Mouse (Mus musculus) spleen, postnatal 4 days (tissue): ENCODE measurements around the gene Lmntd2.
A peak's percentile ranks its signal among the peaks of the same experiment; 100 is the strongest.
"Not testable (repeated sequence)": the region's sequence is repeated elsewhere in the genome, so short reads cannot be mapped to it uniquely, and the experiment has no call there.

Experiments
- DNase-seq, 2 experiments: peaks; one replicate each; pipeline ENCODE4 v3.0.0; 2022; ENCODE audit warnings: low spot score in 2 of 2

Lmntd2 gene

GRCm38 (mm10) chr7:141213605-141214235 lies at the start of gene Lmntd2:
TSS of gene Lmntd2 (minus strand) at chr7:141214080.
- DNase-seq, result peak in 1 of 2 experiments; percentile 66

GRCm38 (mm10) chr7:141263640-141264039 lies 49.8 kb upstream of the Lmntd2 start:
- DNase-seq, result peak in 1 of 2 experiments; percentile 66

GRCm38 (mm10) chr7:141261480-141261879 lies 47.6 kb upstream of the Lmntd2 start:
- DNase-seq, result no peak

DNA sequence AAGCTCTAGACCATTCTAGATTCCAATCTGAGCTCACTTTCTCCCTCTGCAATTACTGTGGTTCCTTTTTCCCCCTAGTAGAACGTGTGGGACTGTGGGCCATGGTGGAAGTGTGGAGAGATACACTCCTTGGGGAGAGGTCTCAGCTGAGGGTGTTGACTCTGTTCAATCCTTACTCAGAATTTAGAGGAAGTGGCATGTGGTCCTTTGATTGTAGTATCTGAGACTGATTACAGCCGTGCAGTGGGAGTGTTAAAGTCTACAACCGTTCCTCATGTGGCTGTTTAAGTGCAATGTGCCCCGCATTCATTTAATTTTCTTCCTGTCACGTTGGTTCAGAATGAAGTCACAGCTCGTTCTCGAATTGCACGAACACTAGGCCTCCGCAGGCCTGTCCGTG lies 42.3 kb upstream of the Lmntd2 start:
- DNase-seq, result no peak

DNA sequence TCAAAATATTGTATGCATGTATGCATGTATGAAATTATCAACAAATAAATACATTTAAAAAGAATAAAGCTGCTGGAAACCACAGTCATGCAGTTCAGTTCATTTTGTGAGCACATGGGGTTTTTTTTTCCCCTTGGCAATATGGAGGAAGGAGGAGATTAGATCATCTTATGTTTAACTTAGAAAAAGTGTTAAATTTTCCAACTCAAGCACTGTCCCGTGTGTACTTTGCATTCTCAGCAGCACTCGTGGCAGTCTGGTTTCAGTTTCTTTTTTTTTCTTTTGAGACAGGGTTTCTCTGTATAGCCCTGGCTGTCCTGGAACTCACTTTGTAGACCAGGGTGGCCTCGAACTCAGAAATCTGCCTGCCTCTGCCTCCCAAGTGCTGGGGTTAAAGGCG lies 36.6 kb upstream of the Lmntd2 start:
- DNase-seq, result not testable (repeated sequence)

- no peak for DNase-seq
Measured at GRCm38 (mm10) chr7:141231551-141231950, 17.7 kb upstream of the Lmntd2 start.

DNA sequence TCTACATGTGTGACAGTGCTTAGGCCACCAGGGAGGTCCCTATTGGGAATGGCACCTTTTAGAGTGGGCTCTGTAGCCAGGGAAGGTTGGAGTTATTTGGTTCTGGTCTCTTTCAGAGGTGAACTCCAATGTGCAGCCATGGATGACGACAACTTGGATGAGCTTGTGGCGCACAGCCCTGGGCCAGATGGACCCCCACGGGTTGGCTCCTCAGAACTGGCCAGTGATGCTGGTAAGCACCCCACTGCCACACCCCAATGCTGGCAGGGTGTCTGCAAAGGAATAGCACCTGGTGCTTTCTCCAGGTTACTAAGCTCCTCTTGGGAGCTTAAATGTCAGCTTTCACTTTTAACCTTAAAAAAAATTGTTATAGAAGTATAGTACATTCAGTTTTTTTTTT lies 17.2 kb upstream of the Lmntd2 start:
- no peak for DNase-seq

- DNase-seq, result no peak
Measured at GRCm38 (mm10) chr7:141230570-141230969, 16.7 kb upstream of the Lmntd2 start.

DNA sequence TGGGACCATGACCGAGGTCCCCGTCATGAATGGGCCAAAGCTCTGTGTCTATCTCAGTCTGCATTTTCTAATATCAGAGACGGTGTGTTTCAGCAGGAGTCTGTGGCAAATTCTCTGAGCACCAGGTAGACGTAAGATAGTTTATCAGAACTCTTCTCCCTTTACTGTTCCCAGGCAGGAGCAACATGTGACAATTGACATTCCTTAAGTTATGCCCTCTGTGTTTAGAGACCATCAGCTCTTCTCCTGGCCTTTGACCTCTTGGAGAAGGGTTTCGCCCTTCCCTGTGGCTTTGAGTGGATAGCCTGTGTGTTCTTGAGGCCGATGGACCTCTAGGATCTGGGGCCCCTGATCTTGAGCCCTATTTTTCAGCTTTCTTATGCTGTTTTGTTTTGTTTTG lies 15.8 kb upstream of the Lmntd2 start:
- no peak for DNase-seq

DNA sequence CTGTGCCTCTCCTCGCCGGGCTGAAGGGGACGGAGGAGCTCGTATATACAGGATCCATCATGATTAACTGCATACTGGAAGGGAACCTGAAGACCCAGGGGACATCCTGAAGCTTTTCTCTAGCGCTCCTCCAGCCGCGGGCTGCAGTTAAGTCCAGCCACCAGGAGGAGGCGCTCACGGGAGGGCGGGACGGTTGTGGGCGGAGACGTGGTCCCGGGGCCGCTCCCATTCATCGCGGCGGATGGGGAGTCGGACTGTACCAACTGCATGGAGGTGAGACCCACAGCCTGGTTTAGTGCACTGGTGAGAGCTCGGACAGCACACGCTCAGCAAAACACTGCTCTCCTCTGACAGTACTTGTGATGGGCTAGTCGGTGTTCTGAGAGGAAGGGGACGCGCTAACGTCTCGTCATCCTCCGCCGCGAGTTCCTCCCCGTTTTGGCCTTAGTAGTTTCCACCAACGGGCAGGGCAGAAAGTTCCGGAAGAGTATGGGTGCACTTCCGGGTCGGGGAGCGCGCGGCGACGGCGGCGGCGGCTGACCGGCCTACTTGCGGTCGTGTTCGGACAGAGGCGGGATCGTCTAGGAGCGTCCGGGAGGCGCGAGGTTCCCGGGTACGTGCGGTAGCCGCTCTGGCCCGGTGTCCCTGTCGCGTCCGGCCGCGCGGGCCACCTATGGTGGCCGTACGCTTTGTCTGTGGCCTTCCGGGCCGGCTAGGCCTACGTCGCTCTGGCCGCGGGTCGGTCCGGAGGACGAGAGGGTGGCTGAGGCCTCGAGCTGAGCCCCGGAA lies 14.6 kb upstream of the Lmntd2 start, which contains the start of gene Phrf1:
Gene Phrf1, plus strand, starts transcription at position 506 of the 789 bp plus-strand sequence.
- peak; percentile 95 to 100 for DNase-seq

DNA sequence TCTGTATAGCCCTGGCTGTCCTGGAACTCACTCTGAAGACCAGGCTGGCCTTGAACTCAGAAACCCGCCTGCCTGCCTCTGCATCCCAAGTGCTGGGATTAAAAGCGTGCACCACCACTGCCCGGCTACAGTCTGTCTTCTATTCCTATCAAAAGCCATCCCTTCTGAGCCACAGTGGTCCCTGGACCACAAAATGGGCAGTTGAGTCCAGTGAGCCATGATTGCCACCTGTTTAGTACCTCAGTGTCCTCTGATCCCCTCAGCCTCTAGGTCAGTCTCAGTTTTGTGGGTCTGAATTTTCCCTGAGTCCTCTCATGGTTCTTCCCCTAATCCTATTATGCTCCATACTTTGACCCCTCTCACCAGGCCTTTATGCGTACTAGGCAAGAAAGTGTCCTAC lies 13.9 kb upstream of the Lmntd2 start:
- DNase-seq, result no peak

DNA sequence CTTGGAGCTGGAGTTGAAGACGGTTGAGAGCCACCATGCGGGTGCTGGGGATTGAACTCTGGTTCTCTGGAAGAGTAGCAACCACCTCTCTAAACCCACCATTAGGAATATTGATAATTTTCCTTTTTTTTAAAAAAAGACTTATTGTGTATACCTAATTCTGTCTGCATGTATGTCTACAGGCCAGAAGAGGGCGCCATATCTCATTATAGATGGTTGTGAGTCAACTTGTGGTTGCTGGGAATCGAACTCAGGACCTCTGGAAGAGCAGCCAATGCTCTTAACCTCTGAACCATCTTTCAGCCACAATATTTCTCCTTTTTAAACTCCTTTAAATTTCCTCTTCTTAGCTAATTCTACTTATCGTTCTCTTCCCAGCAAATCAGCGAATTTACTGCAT lies 12.7 kb upstream of the Lmntd2 start:
- DNase-seq, result no peak

GRCm38 (mm10) chr7:141222696-141223215 lies 8.9 kb upstream of the Lmntd2 start:
- DNase-seq, result no peak

- DNase-seq, result no peak
Measured at GRCm38 (mm10) chr7:141222126-141222467, 8.2 kb upstream of the Lmntd2 start.

GRCm38 (mm10) chr7:141221249-141222125 lies 7.6 kb upstream of the Lmntd2 start:
- peak; percentile 98 for DNase-seq

GRCm38 (mm10) chr7:141220377-141220776 lies 6.5 kb upstream of the Lmntd2 start:
- peak in 1 of 2 experiments; percentile 57 for DNase-seq

DNA sequence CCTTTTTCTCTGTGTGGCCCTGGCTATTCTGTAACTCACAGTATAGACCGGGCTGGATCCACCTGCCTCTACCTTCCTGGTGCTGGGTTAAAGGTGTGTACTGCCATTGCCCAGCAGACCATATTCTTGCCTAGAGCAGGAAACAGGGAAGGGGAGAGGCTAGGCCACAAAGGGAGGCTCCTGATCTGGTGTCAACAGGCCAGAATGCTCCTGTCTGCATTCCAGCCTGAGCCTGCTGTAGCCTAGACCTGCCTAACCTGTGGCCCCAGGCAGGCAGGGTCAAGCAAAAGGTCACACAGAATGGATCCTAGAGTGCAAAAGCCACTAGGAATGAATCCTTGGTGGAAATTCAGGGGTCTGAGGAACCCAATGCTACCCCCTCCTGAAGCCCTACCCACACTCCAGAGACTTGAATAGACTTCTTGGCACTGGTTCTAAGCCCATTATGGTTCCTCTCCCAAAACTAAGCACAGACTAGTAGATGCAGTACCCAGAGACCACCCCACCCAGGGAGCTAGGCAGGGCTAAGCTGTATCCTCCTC lies 5.7 kb upstream of the Lmntd2 start:
- peak in 1 of 2 experiments; percentile 56 for DNase-seq

- peak in 1 of 2 experiments; percentile 62 for DNase-seq
Measured at GRCm38 (mm10) chr7:141218557-141219133, 4.8 kb upstream of the Lmntd2 start.

DNA sequence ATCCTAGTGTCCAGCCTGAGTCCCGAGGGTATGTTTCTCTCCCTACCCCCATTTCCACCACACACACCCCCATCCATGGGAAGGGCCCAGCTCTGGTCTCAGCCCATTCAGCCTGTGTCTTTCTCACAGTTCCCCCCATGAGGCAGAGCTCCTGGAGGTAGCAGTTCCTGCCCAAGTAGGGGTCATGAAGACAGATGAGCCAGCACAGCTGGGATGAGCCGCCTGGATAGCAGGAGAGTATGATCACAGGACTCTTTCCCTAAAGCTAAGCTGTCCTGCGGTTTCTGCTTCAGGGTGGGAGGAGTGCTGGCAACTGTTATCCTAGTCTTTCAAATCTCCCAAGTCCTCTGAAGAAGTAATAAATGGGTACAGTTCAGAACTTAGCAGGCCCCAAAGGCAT lies 4.3 kb upstream of the Lmntd2 start:
- DNase-seq, result peak in 1 of 2 experiments; percentile 60

GRCm38 (mm10) chr7:141217343-141218013 lies 3.6 kb upstream of the Lmntd2 start:
- peak in 1 of 2 experiments; percentile 60 for DNase-seq

DNA sequence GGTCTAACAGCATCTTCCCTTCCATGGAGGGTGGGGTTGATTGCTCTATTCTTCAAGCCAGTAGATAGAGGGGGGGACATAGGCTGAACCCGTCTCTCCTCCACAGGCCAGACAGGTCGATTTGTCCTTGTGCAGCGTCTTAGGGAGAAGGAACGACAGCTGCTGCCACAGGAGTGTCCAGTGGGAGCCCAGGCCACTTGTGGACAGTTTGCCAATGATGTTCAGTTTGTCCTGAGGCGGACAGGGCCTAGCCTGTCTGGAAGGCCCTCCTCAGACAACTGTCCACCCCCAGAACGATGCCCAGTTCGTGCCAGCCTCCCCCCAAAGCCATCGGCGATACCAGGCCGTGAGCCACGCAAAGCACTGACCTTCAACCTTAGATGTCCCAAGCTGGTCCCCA lies 3.0 kb upstream of the Lmntd2 start:
- peak in 1 of 2 experiments; percentile 65 for DNase-seq
